Mouse (Mus musculus): ENCODE data around the gene Trim11. TPM values are rescaled to one million over a fixed set of nuclear protein-coding genes. Genes with fewer than 3 reads are reported as not detected.
A peak's percentile ranks its signal among the peaks of the same experiment; 100 is the strongest.

Gene Trim11
- polyA plus RNA-seq, 1 experiment from 2014 or later = 20.7 TPM

- Histone ChIP-seq H3K9me3 (replicated peaks; ENCODE audit: control insufficient read depth, low read length) (no peaks in the 10 kb centered on the region), H3K9ac (ENCODE audit: low read length) (no peak overlapping the region), H3K36me3 (ENCODE audit: control insufficient read depth, insufficient read depth, low read length) (peaks cover 13% of the 10 kb centered on the region; the same call in 1 of the 2 replicates), H3K4me2 (ENCODE audit: low read length) (no peak overlapping the region), H3K27ac (ENCODE audit: low read depth, low read length) (no peak overlapping the region), H3K4me1 (ENCODE audit: control insufficient read depth, insufficient read depth, low read length) (peaks cover 2% of the 10 kb centered on the region; the same call in 1 of the 2 replicates), H3K4me3 (ENCODE audit: low read depth, low read length) (no peak overlapping the region), H3K27me3 (replicated peaks; ENCODE audit: control insufficient read depth, insufficient read depth, low read length) (no peaks in the 10 kb centered on the region)
- WGBS = 90% methylated on average over 21 of the region's 21 CpGs
- ATAC-seq (no peak), DNase-seq (ENCODE audit: low spot score) (no peak)
These were observed 6.9 kb upstream of the Trim11 start for GRCm38 (mm10) chr11:58970831-58971530.

- ATAC-seq = no peak
These were observed 6.1 kb upstream of the Trim11 start for GRCm38 (mm10) chr11:58971796-58972195.

GRCm38 (mm10) chr11:58974414-58974813, 3.5 kb upstream of the Trim11 start:
- H3K27me3 ChIP-seq (replicated peaks; ENCODE audit: control insufficient read depth, insufficient read depth, low read length) = no peaks in the 10 kb centered on the region
- H3K4me2 ChIP-seq (ENCODE audit: low read length) = no peak overlapping the region
- DNase-seq (ENCODE audit: low spot score) = no peak
- ATAC-seq = no peak
- H3K27ac ChIP-seq (ENCODE audit: low read depth, low read length) = no peak overlapping the region
- peaks cover 14% of the 10 kb centered on the region for H3K4me1 ChIP-seq (ENCODE audit: control insufficient read depth, insufficient read depth, low read length)
- peaks cover 10% of the 10 kb centered on the region; the same call in 1 of the 2 replicates for H3K36me3 ChIP-seq (ENCODE audit: control insufficient read depth, insufficient read depth, low read length)
- no peak overlapping the region for H3K9ac ChIP-seq (ENCODE audit: low read length)
- H3K9me3 ChIP-seq (replicated peaks; ENCODE audit: control insufficient read depth, low read length) = no peaks in the 10 kb centered on the region
- no peak overlapping the region for H3K4me3 ChIP-seq (ENCODE audit: low read depth, low read length)
- 87% methylated on average over 3 of the region's 3 CpGs for WGBS

More at GRCm38 (mm10) chr11:58971796-58972195, 6.1 kb upstream of the Trim11 start:
- Histone ChIP-seq H3K27ac (ENCODE audit: low read depth, low read length) (no peak overlapping the region), H3K9ac (ENCODE audit: low read length) (no peak overlapping the region), H3K4me3 (ENCODE audit: low read depth, low read length) (no peak overlapping the region), H3K9me3 (replicated peaks; ENCODE audit: control insufficient read depth, low read length) (no peaks in the 10 kb centered on the region), H3K4me1 (ENCODE audit: control insufficient read depth, insufficient read depth, low read length) (peaks cover 2% of the 10 kb centered on the region), H3K27me3 (replicated peaks; ENCODE audit: control insufficient read depth, insufficient read depth, low read length) (no peaks in the 10 kb centered on the region), H3K36me3 (ENCODE audit: control insufficient read depth, insufficient read depth, low read length) (peaks cover 13% of the 10 kb centered on the region; the same call in 1 of the 2 replicates), H3K4me2 (ENCODE audit: low read length) (no peak overlapping the region)
- no peak for DNase-seq (ENCODE audit: low spot score)
- WGBS = 91% methylated on average over 3 of the region's 3 CpGs

GRCm38 (mm10) chr11:58977150-58977549, 743 bp upstream of the Trim11 start:
- no peaks in the 10 kb centered on the region for H3K27me3 ChIP-seq (replicated peaks; ENCODE audit: control insufficient read depth, insufficient read depth, low read length)
- H3K4me2 ChIP-seq (ENCODE audit: low read length) = peak overlapping the region; percentile 100
- WGBS = under 1% methylated on average over 29 of the region's 29 CpGs
- H3K4me3 ChIP-seq (ENCODE audit: low read depth, low read length) = peak overlapping the region; percentile 99
- DNase-seq (ENCODE audit: low spot score) = no peak
- H3K36me3 ChIP-seq (ENCODE audit: control insufficient read depth, insufficient read depth, low read length) = peaks cover 9% of the 10 kb centered on the region
- no peak for ATAC-seq
- peak overlapping the region; percentile 48; the same call in 1 of the 2 replicates for H3K27ac ChIP-seq (ENCODE audit: low read depth, low read length)
- peaks cover 18% of the 10 kb centered on the region for H3K4me1 ChIP-seq (ENCODE audit: control insufficient read depth, insufficient read depth, low read length)
- peak overlapping the region; percentile 91 for H3K9ac ChIP-seq (ENCODE audit: low read length)
- no peaks in the 10 kb centered on the region for H3K9me3 ChIP-seq (replicated peaks; ENCODE audit: control insufficient read depth, low read length)

GRCm38 (mm10) chr11:58977607-58978026, 276 bp upstream of the Trim11 start:
- Histone ChIP-seq H3K4me1 (ENCODE audit: control insufficient read depth, insufficient read depth, low read length) (peaks cover 18% of the 10 kb centered on the region), H3K9ac (ENCODE audit: low read length) (peak overlapping the region; percentile 91), H3K4me2 (ENCODE audit: low read length) (peak overlapping the region; percentile 100), H3K36me3 (ENCODE audit: control insufficient read depth, insufficient read depth, low read length) (peaks cover 10% of the 10 kb centered on the region), H3K27ac (ENCODE audit: low read depth, low read length) (peak overlapping the region; percentile 48; the same call in 1 of the 2 replicates), H3K4me3 (ENCODE audit: low read depth, low read length) (peak overlapping the region; percentile 99), H3K9me3 (replicated peaks; ENCODE audit: control insufficient read depth, low read length) (no peaks in the 10 kb centered on the region), H3K27me3 (replicated peaks; ENCODE audit: control insufficient read depth, insufficient read depth, low read length) (no peaks in the 10 kb centered on the region)
- under 1% methylated on average over 21 of the region's 21 CpGs for WGBS
- DNase-seq (ENCODE audit: low spot score) (no peak), ATAC-seq (peak; percentile 33)

GRCm38 (mm10) chr11:58978706-58979030, 775 bp downstream of the Trim11 start:
- Histone ChIP-seq H3K27me3 (replicated peaks; ENCODE audit: control insufficient read depth, insufficient read depth, low read length) (no peaks in the 10 kb centered on the region), H3K4me3 (ENCODE audit: low read depth, low read length) (peak overlapping the region; percentile 99), H3K9ac (ENCODE audit: low read length) (peak overlapping the region; percentile 91), H3K4me1 (ENCODE audit: control insufficient read depth, insufficient read depth, low read length) (peaks cover 18% of the 10 kb centered on the region), H3K27ac (ENCODE audit: low read depth, low read length) (no peak overlapping the region), H3K4me2 (ENCODE audit: low read length) (peak overlapping the region; percentile 100), H3K9me3 (replicated peaks; ENCODE audit: control insufficient read depth, low read length) (no peaks in the 10 kb centered on the region), H3K36me3 (ENCODE audit: control insufficient read depth, insufficient read depth, low read length) (peaks cover 15% of the 10 kb centered on the region)
- 0% methylated on average over 5 of the region's 5 CpGs for WGBS
- ATAC-seq (no peak), DNase-seq (ENCODE audit: low spot score) (no peak)

- no peaks in the 10 kb centered on the region for H3K9me3 ChIP-seq (replicated peaks; ENCODE audit: control insufficient read depth, low read length)
- peak overlapping the region; percentile 91 for H3K9ac ChIP-seq (ENCODE audit: low read length)
- peak overlapping the region; percentile 100 for H3K4me2 ChIP-seq (ENCODE audit: low read length)
- no peak for ATAC-seq
- no peak overlapping the region for H3K27ac ChIP-seq (ENCODE audit: low read depth, low read length)
- peaks cover 18% of the 10 kb centered on the region for H3K4me1 ChIP-seq (ENCODE audit: control insufficient read depth, insufficient read depth, low read length)
- H3K4me3 ChIP-seq (ENCODE audit: low read depth, low read length) = peak overlapping the region; percentile 99
- WGBS = 69% methylated on average over 3 of the region's 3 CpGs
- H3K36me3 ChIP-seq (ENCODE audit: control insufficient read depth, insufficient read depth, low read length) = peaks cover 20% of the 10 kb centered on the region
- DNase-seq (ENCODE audit: low spot score) = no peak
- H3K27me3 ChIP-seq (replicated peaks; ENCODE audit: control insufficient read depth, insufficient read depth, low read length) = no peaks in the 10 kb centered on the region
These were observed 1.3 kb downstream of the Trim11 start for GRCm38 (mm10) chr11:58979183-58979582.

GRCm38 (mm10) chr11:58979661-58980060, 1.8 kb downstream of the Trim11 start:
- no peak for ATAC-seq
- peaks cover 25% of the 10 kb centered on the region for H3K36me3 ChIP-seq (ENCODE audit: control insufficient read depth, insufficient read depth, low read length)
- no peaks in the 10 kb centered on the region for H3K27me3 ChIP-seq (replicated peaks; ENCODE audit: control insufficient read depth, insufficient read depth, low read length)
- 0 out of 2 replicates have a peak overlapping the region, but pooled peaks have one; percentile 99 for H3K4me3 ChIP-seq (ENCODE audit: low read depth, low read length)
- no peak overlapping the region for H3K27ac ChIP-seq (ENCODE audit: low read depth, low read length)
- H3K9me3 ChIP-seq (replicated peaks; ENCODE audit: control insufficient read depth, low read length) = no peaks in the 10 kb centered on the region
- peak overlapping the region; percentile 4 for H3K9ac ChIP-seq (ENCODE audit: low read length)
- peak overlapping the region; percentile 100 for H3K4me2 ChIP-seq (ENCODE audit: low read length)
- WGBS = 86% methylated on average over 7 of the region's 7 CpGs
- no peak for DNase-seq (ENCODE audit: low spot score)
- peaks cover 18% of the 10 kb centered on the region for H3K4me1 ChIP-seq (ENCODE audit: control insufficient read depth, insufficient read depth, low read length)

GRCm38 (mm10) chr11:58980381-58980990, 2.6 kb downstream of the Trim11 start:
- ATAC-seq (no peak), DNase-seq (ENCODE audit: low spot score) (no peak)
- Histone ChIP-seq H3K4me3 (ENCODE audit: low read depth, low read length) (no peak overlapping the region), H3K9me3 (replicated peaks; ENCODE audit: control insufficient read depth, low read length) (no peaks in the 10 kb centered on the region), H3K27ac (ENCODE audit: low read depth, low read length) (no peak overlapping the region), H3K4me2 (ENCODE audit: low read length) (no peak overlapping the region), H3K4me1 (ENCODE audit: control insufficient read depth, insufficient read depth, low read length) (peaks cover 16% of the 10 kb centered on the region), H3K27me3 (replicated peaks; ENCODE audit: control insufficient read depth, insufficient read depth, low read length) (no peaks in the 10 kb centered on the region), H3K9ac (ENCODE audit: low read length) (no peak overlapping the region), H3K36me3 (ENCODE audit: control insufficient read depth, insufficient read depth, low read length) (peaks cover 34% of the 10 kb centered on the region)
- 68% methylated on average over 5 of the region's 5 CpGs for WGBS
